Mouse (Mus musculus) heart, adult 11 months (tissue): ENCODE measurements around the gene A930017K11Rik.
A peak's percentile ranks its signal among the peaks of the same experiment; 100 is the strongest.

Experiments
- DNase-seq: peaks from one replicate; pipeline ENCODE4 v3.0.0; 2022

Gene A930017K11Rik

DNA sequence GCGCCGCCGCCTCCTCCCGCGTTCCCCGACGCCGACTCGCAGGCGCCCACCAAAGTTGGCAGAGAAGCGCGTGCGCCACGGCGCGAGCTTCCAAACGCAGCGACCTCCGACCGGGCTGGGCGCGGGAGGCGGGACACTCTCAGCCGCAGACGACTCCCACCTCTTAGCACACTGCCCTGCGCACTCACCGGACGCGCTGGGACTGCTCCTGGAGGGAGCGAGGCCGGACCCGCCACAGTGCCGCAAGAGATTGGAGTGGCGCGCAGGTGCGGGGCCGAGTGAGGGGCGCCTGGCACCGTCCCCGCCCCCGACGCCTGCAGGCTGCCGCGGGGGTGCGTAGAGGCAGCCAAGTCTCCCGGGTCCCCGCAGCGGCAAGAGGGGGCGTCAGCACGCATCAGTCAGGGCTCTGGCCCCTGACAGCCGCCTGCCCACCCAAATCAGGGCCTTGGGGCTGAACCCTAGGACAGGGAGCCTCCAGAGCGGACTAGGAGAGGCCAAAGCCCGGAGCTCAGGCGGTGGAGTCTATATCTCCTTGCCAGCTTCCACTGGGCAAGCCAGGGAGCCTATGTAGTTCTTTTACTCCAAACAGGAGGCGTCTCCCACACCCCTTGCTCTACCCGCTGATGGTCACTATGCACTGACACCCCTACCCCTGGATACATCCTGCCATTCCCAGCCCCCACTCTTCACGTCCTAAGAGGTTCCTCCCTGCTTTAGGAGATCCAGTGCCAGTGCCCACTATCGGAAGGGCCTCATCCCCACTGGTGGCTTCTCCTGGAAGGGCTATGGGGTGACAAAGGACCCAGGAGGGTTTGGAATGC lies at the start of gene A930017K11Rik:
Gene A930017K11Rik (minus strand): TSS at position 763 of the 821 bp plus-strand sequence.
- DNase-seq, result no peak

DNA sequence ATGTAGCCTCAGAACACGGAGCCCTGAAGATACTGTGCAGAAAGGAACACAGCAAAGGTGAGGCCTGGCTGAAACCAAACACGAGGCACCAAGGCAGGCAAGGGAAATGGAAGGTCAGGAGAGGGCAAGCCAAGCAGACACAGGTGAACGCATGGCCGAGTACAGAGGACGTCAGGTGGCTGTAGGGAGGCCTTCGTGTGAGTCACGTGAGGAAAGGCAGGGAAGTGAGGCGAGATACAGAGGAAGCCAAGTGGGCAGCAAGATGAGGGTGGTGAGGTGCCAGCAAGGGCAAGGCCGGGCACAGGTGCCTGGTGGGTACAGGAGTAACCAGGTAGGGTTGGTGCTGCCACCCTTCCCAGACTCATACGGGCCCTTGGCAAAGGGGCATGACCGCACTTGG lies 46.1 kb upstream of the A930017K11Rik start:
- no peak for DNase-seq

DNA sequence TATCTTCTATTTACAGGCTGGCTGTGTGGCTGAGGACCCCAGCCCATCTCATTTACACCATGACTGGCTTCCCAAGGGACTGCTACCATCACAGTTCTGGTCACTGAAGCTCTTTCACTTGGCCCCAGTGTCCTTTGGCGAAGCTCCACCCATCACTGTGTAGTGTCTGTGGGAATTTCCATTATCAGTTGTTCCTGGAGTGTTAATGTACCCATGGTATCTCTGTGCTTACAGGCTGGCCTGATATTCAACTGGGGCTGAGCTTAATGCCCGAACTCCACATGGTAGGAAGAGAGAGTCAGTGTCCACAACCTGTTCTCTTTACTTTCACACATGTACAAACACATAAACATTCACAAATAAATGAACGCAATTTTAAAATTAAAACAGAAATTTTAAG lies 41.1 kb upstream of the A930017K11Rik start:
- no peak for DNase-seq

DNA sequence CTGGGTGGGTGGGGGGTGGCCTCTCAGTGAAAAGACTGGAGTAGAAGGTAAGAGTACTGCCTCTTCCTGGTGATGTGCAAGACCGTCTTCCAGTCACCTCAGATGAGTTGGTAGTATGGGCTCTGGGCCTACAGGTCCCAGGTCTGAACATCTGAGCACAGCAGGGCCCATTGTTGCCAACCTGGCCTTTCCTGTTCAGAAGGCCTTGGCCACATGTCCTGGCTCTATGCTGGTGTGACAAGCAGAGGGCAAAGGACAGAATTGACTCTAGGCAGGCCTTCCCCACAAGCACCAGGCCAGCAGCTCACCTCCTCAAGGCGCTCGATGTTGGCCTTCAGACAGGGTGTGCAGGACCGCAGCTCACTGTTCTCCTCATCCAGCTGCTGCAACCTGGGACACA lies 39.9 kb upstream of the A930017K11Rik start:
- DNase-seq, result peak; percentile 85

DNA sequence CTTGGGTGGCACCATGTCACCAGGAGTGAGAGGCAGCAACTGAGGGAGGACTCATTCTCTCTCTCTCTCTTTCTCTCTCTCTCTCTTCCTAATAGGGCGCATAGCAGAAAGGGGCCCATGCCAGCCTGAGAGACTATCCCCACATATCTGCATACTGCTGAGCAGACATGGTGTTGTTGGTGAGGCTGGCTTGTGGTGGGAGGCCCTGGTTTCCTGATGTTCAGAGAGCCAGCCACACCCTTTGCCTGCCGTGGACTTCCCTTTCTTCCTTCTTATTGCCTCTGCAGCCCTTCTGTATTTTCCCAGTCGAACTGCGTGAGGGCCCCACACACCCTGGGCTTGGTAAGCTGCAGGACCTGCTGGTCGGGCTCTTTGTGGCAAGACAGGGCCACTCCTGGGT lies 38.0 kb upstream of the A930017K11Rik start:
- peak; percentile 86 for DNase-seq

DNA sequence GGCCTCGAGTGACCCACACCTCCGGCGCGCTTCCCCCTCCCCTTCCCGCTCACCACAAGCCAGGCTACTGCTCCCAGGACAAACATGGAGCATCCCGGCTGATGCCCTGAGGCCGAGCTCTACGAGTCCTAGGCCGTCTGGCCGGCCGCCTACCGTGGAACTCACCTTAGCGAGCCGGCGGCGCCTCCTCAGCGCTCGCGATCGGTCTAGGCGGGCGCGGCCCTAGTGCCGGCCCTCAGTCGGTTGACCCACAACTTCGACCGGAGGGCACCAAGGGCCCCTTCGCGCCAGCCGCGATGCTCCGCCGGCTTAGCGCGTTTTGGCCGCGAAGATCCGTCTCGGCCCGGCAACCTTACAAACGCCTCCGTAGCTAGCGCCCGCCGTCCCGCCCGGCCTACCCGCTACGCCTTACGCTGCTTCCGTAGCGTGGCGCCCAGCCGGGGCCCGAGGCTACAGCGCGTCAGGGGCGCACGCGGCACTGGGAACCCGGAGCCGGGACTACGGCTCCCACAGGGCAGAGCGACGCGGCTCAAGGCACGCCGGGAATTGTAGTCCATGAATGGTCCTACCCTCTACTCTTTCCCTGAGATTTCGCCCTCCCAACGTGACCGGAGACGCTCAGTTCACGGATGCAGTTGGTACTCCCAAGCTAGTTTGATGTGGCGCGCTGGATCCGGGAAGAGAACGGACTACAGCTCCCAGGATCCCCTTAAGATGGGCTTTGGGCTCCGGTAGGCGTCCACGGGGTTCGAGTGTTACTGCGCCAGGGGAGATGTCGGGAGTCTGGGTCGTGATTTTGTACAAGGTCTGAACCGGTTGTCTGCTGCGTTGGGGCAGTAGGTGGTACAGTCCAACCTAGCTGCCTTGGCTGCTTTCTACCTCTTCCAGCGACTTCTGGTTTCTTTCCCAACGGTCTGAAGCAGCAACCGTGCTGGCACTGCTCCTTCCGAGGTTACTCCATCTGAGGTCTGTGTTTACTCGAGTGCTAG lies 33.2 kb upstream of the A930017K11Rik start, which contains the start of gene Capn15:
Gene Capn15 (minus strand): TSS at position 491 of the 989 bp plus-strand sequence.
- peak; percentile 100 for DNase-seq

DNA sequence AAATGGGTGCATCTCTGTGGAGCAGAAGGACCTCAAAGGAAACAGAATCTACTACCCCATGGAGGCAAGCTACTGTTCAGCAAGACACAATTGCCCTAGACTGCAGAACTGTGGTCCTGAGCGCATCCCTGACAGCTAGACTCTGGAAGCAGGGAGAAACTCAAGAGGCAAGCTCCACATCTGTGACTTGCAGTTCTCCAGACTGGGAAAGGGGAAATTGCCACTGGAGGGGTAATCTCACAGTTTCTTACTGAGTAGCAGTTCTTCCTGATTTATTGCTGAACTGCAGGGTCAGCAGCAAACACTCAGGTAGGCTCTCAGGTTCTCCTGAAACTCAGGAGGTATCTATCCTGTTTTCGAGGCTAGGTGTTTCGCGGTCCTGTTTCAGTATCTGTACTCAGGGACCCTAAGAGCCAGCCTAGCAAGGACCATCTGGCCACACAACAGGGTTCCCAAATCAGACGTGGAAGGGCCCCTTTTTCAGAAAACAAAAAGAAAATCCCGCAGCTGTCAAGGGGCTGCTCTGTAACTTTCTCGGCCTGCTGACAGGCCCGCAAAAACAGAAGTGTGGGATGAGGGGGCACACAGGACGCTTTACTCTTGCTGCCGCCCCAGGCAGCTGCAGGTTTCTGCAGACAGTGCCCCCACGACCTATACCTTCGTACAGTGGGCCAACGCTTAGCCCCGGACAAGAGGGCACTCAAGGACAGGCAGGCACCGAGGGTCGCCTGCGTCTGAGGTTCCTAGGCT lies 32.4 kb upstream of the A930017K11Rik start:
- DNase-seq, result no peak

DNA sequence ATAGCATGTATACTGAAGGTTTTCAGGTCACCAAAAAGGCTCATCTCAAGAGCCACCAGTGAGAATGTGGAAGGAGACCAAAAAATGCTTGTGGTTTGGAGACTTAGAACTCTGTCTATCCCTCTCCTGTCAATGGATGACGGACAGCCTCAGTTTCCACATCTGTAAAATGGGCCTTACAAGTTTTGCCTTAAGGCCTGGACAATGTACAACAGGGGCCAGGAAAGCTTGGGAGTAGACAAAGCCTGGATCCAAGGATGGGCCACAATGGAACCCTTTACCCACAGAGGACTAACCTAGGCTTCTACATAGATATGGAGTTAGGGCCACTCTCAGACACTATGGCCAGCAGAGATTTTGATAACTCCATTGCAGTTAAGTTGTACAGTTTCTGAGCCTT lies 31.7 kb upstream of the A930017K11Rik start:
- peak; percentile 82 for DNase-seq

DNA sequence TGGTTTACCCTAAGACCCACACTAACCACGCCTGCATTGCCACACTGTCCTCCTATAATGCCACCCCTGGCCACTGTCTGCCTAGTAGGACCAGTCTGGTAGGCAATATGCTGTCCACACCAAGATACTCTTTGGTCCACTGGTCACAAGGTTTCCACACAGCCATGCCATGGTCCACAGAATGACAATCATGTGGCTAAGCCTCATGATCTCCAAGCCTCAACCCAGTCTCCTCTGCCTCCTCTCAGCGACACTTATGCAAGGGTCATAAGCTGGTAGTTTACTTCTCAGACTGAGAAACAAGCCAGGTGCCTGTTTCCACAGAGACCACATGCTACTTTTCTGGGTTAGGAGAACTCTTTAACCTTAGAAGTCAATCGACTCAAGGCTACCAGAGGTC lies 30.5 kb upstream of the A930017K11Rik start:
- DNase-seq, result peak; percentile 79

DNA sequence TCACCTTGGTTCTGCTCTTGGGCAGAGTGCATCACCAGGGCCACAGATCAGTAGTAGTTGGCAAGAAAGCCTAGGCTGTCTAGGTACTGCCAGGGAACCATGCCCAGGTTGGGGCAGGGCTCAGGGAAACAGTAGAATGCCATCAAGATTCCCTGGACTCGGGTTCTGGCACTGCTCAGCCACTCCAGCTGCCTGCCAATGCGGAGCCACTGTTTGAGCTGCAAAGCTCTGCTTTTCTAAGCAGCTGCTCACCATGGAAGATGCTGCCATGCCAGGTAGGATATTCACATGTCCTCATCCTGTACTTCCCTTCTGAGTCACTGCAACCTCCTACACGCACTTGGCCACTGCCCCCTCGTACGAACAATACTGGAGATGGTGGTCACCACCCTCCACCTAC lies 28.5 kb upstream of the A930017K11Rik start:
- peak; percentile 96 for DNase-seq

DNA sequence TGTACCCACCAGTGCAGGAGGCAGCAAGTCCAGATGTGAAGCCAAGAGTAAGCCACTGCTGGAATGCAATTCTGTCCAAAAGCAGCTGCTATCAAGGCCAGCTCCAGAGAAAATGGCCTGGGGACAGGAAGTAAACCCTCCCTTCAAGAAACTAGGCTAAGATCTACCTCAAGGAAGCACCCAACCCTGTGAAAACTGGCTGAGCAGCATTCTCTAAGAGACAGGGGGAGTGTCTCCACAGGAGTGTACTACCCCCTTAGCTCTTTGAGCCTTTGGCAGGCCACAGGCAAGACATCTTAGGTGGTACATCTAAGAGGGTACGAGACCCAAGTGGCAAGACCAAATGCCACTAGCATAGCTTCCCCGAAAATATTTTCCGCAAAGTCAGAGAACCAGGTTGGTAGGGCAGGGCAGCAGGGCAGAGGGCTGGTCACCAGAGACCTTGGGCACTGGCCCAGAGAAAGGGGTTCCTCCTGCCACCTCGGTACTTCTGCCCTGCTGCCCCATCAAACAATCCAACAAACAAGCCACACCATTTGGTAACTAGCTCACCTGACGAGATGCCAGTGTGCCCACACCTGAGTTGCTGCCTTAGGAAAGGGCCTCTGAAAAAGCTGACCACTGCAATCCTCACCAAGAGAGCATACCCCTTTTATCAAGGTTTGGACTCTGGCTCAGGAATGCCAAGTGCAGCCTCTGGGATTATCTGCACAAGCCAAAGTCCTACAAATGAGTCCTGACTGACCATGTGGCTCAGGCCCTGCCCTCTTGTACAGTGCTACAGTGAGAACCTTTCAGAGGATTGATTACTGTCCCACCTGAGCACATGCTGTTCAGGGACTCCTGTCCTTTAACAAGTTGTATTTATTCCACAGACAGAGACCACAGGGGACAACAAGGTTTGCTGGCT lies 27.7 kb upstream of the A930017K11Rik start:
- DNase-seq, result no peak

DNA sequence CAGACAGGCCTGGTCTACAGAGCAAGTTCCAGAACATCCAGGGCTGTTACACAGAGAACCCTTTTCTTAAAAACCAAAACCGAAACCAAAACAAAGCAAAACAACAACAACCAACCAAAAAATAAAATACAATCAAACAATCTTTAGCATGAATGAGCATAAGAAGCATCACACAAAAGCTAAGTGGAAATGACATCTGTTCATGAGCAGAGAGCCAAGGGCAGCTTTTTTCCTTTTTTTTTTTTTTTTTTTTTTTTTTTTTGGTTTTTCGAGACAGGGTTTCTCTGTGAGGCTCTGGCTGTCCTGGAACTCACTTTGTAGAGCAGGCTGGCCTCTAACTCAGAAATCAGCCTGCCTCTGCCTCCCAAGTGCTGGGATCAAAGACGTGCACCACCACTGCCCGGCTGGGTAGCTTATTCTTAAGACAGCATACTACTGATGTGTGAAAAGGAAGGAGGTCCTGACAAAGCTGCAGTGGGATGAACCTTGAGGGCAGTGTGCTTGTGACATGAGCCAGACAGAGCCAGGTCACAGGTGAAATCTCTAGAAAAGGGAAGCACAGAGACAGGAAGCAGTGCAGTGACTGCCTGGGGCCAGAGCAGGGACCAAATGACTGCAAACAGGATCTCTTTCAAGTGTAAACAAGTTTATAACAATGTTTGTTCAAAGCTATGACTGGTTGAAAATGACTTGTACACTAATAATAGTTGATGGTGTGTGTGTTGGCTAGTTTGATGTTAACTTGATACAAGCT lies 18.8 kb upstream of the A930017K11Rik start:
- no peak for DNase-seq

DNA sequence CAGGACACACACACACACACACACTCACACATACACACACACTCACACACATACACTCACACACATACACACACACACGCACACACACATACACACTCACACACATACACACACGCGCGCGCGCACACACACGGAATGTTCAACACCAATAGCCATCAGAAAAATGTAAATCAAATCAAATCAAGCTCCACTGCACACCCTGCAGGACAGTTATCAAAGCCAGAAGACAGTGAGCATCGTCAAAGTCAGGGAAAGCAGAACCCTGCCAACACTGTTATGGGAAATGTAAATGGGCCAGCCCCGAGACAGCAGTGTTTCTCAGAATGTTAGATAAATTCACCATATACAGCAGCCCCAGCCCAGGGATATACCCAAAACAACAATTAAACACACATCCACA lies 18.1 kb upstream of the A930017K11Rik start:
- no peak for DNase-seq

DNA sequence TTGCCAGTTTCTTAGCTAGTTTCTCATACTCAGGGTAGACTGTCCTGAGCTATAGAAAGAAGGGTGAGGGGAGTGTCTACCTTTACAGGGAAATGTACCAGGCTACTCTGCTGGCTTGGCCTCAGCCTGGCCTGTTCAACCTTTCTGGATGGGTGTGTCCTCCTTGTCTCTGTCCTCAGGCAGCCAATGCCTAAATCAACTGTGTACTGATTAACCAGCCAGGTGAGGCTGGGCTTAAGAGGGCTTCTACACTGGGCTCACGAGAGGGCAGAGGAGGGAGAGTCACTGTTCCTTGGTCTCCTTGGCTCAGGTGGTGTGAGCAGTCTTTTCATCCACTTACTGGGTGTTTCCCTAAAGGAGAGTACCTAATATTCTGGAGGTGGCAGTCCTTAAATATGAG lies 15.8 kb upstream of the A930017K11Rik start:
- no peak for DNase-seq

DNA sequence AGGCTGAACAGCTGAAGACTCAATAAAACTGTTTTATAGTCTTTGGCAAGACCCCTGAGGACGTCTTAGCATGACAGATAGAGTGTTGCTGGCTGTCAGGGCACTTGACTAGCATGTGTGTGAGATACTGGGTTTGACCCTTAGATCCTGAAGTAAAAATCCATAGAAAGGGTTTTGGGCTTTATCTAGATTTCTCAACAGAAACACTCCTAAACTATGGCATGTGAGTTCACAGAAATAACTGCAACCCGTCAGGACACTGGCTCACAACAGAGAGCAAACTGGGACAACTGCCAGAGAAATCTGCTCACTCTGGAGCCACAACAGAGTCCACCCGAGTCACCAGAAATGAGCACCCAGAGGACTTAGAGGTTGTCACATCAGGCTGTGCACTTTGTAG lies 15.3 kb upstream of the A930017K11Rik start:
- DNase-seq, result no peak

DNA sequence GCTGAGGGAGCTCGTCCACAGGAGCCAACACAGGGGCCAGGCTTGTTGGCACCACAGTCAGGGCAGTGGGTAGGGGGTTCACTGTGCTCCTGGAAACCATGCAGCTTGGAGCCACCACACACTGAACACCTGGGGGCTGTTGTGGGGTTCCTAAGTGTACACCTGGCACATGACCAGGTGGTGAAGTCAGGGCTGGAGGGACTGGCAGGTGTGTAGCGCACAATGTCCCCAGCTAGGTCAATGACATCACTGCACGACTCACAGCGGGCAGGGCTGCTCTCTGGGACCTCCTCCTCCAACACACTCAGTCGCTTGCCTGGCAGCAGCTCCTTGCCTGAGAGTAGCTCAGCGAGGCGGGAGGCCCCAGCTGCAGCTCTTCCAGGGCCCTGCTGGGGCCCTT lies 11.9 kb upstream of the A930017K11Rik start:
- no peak for DNase-seq

DNA sequence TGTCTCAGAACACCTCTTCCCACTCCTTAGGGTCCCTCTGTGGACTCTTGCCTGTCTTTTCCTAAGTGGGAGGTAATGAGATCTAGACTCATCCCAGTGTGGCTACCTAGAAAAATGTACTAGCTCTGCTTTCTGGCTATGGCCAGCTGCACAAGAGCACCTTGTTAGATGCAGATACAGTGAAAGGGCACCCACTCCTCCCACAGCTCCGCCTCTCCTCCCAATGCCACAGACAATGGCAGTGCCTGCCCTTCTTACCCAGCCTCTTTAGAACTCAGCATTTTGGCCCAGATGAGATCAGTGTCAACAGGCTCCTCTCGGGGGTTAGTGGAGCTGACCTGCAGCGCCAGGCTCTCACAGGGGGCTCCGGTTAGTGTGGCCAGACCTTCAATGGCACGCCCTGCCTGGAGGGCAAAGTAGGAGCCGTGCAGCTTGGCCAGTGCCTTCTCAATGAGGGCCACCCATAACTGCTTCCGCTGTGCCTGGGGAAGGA lies 10.1 kb upstream of the A930017K11Rik start:
- DNase-seq, result no peak

DNA sequence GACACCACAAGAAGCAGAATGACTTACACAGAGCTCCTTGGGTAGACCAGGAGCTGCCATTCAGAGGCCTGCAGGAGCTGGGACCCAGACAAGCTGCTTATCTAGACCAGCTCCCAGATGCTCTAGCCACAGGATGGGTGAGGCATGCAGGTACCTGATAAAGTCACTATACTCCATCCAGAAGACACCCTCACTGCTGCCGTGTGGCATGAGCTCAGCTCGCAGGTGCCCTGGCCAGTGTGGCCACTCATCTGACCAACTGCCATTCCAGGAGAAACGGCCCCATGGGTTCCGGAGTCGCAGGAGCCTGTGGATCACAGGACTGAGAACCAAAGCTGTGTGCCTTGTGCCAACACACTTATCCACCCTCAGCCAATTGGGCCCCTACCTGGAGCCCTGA lies 9.2 kb upstream of the A930017K11Rik start:
- DNase-seq, result peak; percentile 88

DNA sequence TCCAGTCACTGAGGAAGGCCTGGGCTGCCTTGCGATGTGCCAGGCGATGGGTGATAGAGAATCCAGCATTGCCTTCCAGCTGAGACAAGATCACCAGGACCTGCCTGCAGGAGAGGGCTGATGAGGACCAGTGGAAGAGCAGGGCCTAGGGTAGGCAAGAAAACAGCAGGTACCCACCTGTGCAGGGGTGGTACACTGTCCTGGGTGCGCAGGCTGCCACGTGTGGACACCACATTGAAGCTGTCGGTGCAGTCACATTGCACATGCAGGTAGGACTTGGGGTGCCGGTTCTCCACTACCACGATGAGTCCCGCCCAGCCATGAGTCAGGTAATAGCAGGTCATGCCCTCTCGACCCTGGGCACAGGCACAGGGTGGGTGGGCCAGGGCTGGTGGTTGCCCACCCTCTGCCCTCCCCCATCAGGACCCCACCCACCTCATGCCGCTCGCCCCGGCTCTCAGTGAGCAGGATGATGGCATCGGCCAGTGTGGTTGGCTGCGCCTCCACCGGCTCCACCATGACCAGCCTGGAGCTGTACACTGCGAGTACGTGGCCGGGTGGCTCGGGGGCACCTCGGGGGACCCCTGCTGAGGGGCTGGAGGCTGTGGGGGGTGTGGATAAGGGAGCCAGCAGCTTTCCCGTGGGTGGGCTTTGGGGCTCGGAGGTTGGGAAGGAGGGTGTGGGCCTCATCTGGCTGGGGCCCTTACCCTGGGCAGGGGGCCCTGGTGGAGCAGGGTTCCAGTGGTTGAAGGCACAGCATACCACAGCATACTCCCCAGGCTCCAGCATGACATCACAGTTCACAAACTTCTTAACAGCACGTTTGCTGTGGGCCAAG lies 7.5 kb upstream of the A930017K11Rik start:
- peak; percentile 90 for DNase-seq
